Mouse (Mus musculus) kidney, adult 2 months (tissue): ENCODE measurements around the gene Tjp2.

Experiments used
- CTCF ChIP-seq: fragments of 200-500 bp; conservative IDR thresholded peaks from 2 replicates; pipeline ENCODE4 v1.5.1; 2011; ENCODE audit warnings: low read depth, mild to moderate bottlenecking, control low read depth, low read length, moderate library complexity, mixed read lengths; ENCODE audit not compliant: insufficient read depth, insufficient read length
- POLR2A ChIP-seq: fragments of 200-500 bp; IDR thresholded peaks from one replicate; pipeline ENCODE4 v1.6.1; 2011; ENCODE audit warnings: low read depth, low read length, control low read depth

DNA sequence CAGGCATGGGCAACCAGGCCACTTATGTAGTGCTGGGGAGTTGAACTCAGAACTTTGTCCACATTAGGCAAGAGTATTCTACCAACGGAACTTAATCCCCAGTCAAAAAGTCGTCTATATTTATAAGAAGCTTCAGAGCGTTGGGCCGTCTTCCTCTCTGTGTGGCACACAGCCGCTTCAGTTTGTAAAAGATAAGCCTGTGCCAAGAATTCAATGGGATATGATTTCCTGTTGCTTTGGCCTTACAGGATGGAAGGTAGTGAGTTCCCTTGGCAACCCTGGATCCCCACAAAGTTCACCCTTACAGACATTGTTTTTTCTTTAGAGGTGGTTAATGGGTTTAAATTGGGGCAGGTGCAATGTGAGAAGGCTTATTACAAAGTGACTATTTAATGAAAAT, 33.5 kb upstream of the Tjp2 start:
- TF ChIP-seq CTCF (no peak), POLR2A (no peak)
